Mouse (Mus musculus) retina, postnatal 7 days (tissue): ENCODE measurements around the gene Zfp260.

Experiments
- DNase-seq: peaks from one replicate; pipeline ENCODE4 v3.0.0-alpha.2; 2012; ENCODE audit warnings: low read depth, low spot score

Gene Zfp260

GRCm38 (mm10) chr7:30122188-30122530, 27.6 kb downstream of the Zfp260 start:
- DNase-seq = no peak

GRCm38 (mm10) chr7:30129900-30130299, 35.3 kb downstream of the Zfp260 start:
- DNase-seq = no peak

- no peak for DNase-seq
Measured at GRCm38 (mm10) chr7:30132396-30132795, 37.8 kb downstream of the Zfp260 start.

- DNase-seq = no peak
Measured at GRCm38 (mm10) chr7:30136826-30137225, 42.2 kb downstream of the Zfp260 start.

- DNase-seq = no peak
Measured at GRCm38 (mm10) chr7:30143170-30143554, 48.6 kb downstream of the Zfp260 start.

- peak; percentile 82 for DNase-seq
Measured at GRCm38 (mm10) chr7:30143555-30144209, 49.1 kb downstream of the Zfp260 start.

- no peak for DNase-seq
Measured at GRCm38 (mm10) chr7:30147011-30147410, 52.4 kb downstream of the Zfp260 start.

- DNase-seq = no peak
Measured at GRCm38 (mm10) chr7:30154040-30154439, 59.5 kb downstream of the Zfp260 start.

- DNase-seq = no peak
Measured at GRCm38 (mm10) chr7:30155507-30155906, 60.9 kb downstream of the Zfp260 start.
